Comparison of ENCODE assay signal across 14 mouse cellular contexts in the genomic region with DNA sequence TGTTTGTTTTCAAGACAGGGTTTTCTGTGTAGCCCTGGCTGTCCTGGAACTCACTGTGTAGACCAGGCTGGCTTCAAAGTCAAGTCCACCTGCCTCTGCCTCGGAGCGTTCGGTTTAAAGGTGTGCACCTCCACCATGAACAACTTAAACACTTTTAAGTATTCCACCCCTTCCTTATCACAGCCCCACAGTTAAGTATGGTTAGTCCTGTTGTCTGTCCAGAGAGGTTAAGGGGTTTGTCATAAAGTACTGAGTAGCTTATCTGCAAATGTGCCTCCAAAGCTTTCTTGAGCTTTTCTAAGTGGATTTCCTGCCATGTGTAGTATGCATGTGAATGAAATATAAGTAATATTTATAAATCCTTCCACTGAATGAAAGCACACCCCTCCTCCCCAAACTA. TPM values are rescaled to one million over a fixed set of nuclear protein-coding genes. Genes with fewer than 3 reads are reported as not detected.
DNase-seq lines count a peak whose midpoint lies in the region; ATAC-seq lines count a peak whose summit lies in the region.
"Had no signal": no experiment of that assay in that cellular context is flagged by ENCODE, and none has a peak within 500 bp of the region (broad histone marks: within the 10 kb centered on the region; RNA-seq: fewer than 3 reads in every experiment).

No protein-coding gene starts in this region.

- H3K9me3 ChIP-seq in heart, embryonic 15.5 days (replicated peaks): no peaks in the 10 kb centered on the region
- no peaks in the 10 kb centered on the region for H3K9me3 ChIP-seq in neural tube, embryonic 13.5 days
- H3K9me3 ChIP-seq in liver, embryonic 12.5 days (replicated peaks): no peaks in the 10 kb centered on the region
- H3K9me3 ChIP-seq: embryonic facial prominence, embryonic 15.5 days had no signal

- ATAC-seq in heart, embryonic 15.5 days (replicated peaks; ENCODE audit: insufficient number of reproducible peaks, insufficient read depth, low FRiP score, low read depth): no peak
- no peak for ATAC-seq in neural tube, embryonic 13.5 days (ENCODE audit: low read depth)
- ATAC-seq in liver, embryonic 12.5 days: peak; percentile 59

- no peak overlapping the region for H3K9ac ChIP-seq in heart, embryonic 15.5 days
- peak overlapping the region; percentile 34 for H3K9ac ChIP-seq in neural tube, embryonic 13.5 days
- H3K9ac ChIP-seq in liver, embryonic 12.5 days: peak overlapping the region; percentile 99

- no peaks in the 10 kb centered on the region for H3K36me3 ChIP-seq in heart, embryonic 15.5 days
- H3K36me3 ChIP-seq in neural tube, embryonic 13.5 days: peaks cover 6% of the 10 kb centered on the region; the same call in 1 of the 2 replicates
- peaks cover 17% of the 10 kb centered on the region for H3K36me3 ChIP-seq in liver, embryonic 12.5 days
- H3K36me3 ChIP-seq: embryonic facial prominence, embryonic 15.5 days had no signal

- H3K4me2 ChIP-seq in heart, embryonic 15.5 days: 0 out of 2 replicates have a peak overlapping the region, but pooled peaks have one; percentile 4
- 0 out of 2 replicates have a peak overlapping the region, but pooled peaks have one; percentile 81 for H3K4me2 ChIP-seq in neural tube, embryonic 13.5 days
- H3K4me2 ChIP-seq in liver, embryonic 12.5 days: peak overlapping the region; percentile 86

- H3K4me3 ChIP-seq in heart, embryonic 15.5 days: no peak overlapping the region
- no peak overlapping the region for H3K4me3 ChIP-seq in neural tube, embryonic 13.5 days
- peak overlapping the region; percentile 92 for H3K4me3 ChIP-seq in liver, embryonic 12.5 days

- no peak for DNase-seq in heart, adult 9 months (ENCODE audit: low spot score in 2 of 2)
- DNase-seq in neural tube, embryonic 10.5 days (ENCODE audit: extremely low spot score, low spot score): no peak
- no peak for DNase-seq in right cerebral cortex, adult 2 months (ENCODE audit: low spot score in 2 of 2)
- no peak for DNase-seq in spleen, postnatal 14 days (ENCODE audit: low spot score in 2 of 2)
- DNase-seq: adrenal gland, postnatal 36 days; cerebellum, adult 9-11 months; gastrocnemius, postnatal 10 days; kidney, postnatal 25 days; retina, postnatal 1 day; thymus, postnatal 25 days had no signal

- peaks cover 19% of the 10 kb centered on the region for H3K4me1 ChIP-seq in heart, embryonic 15.5 days (replicated peaks)
- H3K4me1 ChIP-seq in neural tube, embryonic 13.5 days (replicated peaks): peaks cover 20% of the 10 kb centered on the region
- peaks cover 42% of the 10 kb centered on the region for H3K4me1 ChIP-seq in liver, embryonic 12.5 days

- H3K27me3 ChIP-seq in heart, embryonic 15.5 days: no peaks in the 10 kb centered on the region
- H3K27me3 ChIP-seq in neural tube, embryonic 13.5 days: no peaks in the 10 kb centered on the region
- no peaks in the 10 kb centered on the region for H3K27me3 ChIP-seq in liver, embryonic 12.5 days (replicated peaks)
- H3K27me3 ChIP-seq: embryonic facial prominence, embryonic 15.5 days had no signal

- 89% methylated on average over 3 of the region's 3 CpGs for WGBS in heart, embryonic 15.5 days
- 88% methylated on average over 3 of the region's 3 CpGs for WGBS in neural tube, embryonic 13.5 days
- 15% methylated on average over 3 of the region's 3 CpGs for WGBS in liver, embryonic 12.5 days (ENCODE audit: insufficient replicate concordance)

- H3K27ac ChIP-seq in heart, embryonic 15.5 days: no peak overlapping the region
- no peak overlapping the region for H3K27ac ChIP-seq in neural tube, embryonic 13.5 days (replicated peaks)
- H3K27ac ChIP-seq in liver, embryonic 12.5 days: peak overlapping the region; percentile 79

RNA-seq across cellular contexts. Expression of gene Taf12, which starts 1.8 kb away (rescaled TPM):
- 28.5 and 33.7 TPM in 2 replicates for polyA plus RNA-seq in heart, embryonic 15.5 days (2015; fragmentation: Nextera tagmentation; extraction: Ambion mirVana)
- 43.2 and 45.3 TPM in 2 replicates for polyA plus RNA-seq in neural tube, embryonic 13.5 days (2015; fragmentation: Nextera tagmentation; extraction: Ambion mirVana)
- 61.7 and 61.8 TPM in 2 replicates for polyA plus RNA-seq in liver, embryonic 12.5 days (2016; fragmentation: Nextera tagmentation; extraction: Ambion mirVana)

RNA-seq across cellular contexts. Expression of gene Gmeb1, which starts 14.5 kb away (rescaled TPM):
- polyA plus RNA-seq in heart, embryonic 15.5 days (2015; fragmentation: Nextera tagmentation; extraction: Ambion mirVana): 23.3 and 28.0 TPM in 2 replicates
- polyA plus RNA-seq in neural tube, embryonic 13.5 days (2015; fragmentation: Nextera tagmentation; extraction: Ambion mirVana): 40.8 and 44.1 TPM in 2 replicates
- polyA plus RNA-seq in liver, embryonic 12.5 days (2016; fragmentation: Nextera tagmentation; extraction: Ambion mirVana): 19.1 and 19.5 TPM in 2 replicates

RNA-seq across cellular contexts. Expression of gene Rab42, which starts 27.2 kb away (rescaled TPM):
- polyA plus RNA-seq in heart, embryonic 15.5 days (2015; fragmentation: Nextera tagmentation; extraction: Ambion mirVana): 1.5 and 2.0 TPM in 2 replicates
- 1.1 and 1.7 TPM in 2 replicates for polyA plus RNA-seq in neural tube, embryonic 13.5 days (2015; fragmentation: Nextera tagmentation; extraction: Ambion mirVana)
- polyA plus RNA-seq in liver, embryonic 12.5 days (2016; fragmentation: Nextera tagmentation; extraction: Ambion mirVana): 0.61 and 1.0 TPM in 2 replicates

RNA-seq across cellular contexts. Expression of gene Trnau1ap, which starts 53.4 kb away (rescaled TPM):
- 63.4 and 71.3 TPM in 2 replicates for polyA plus RNA-seq in heart, embryonic 15.5 days (2015; fragmentation: Nextera tagmentation; extraction: Ambion mirVana)
- polyA plus RNA-seq in neural tube, embryonic 13.5 days (2015; fragmentation: Nextera tagmentation; extraction: Ambion mirVana): 77.5 and 81.3 TPM in 2 replicates
- 48.2 and 50.8 TPM in 2 replicates for polyA plus RNA-seq in liver, embryonic 12.5 days (2016; fragmentation: Nextera tagmentation; extraction: Ambion mirVana)

Comparison
In these comparisons a context has a peak if more than half of its experiments do, and no peak if none do; other contexts are left out.
1. H3K4me2 ChIP-seq: peak in every context shown above with its lines; median percentile 86 in liver, embryonic 12.5 days; 81 in neural tube, embryonic 13.5 days; 4 in heart, embryonic 15.5 days.